Mouse (Mus musculus) spleen, postnatal 14 days (tissue): Measurements from ENCODE around the gene Zfp451.
"Not testable (repeated sequence)": the region's sequence is repeated elsewhere in the genome, so short reads cannot be mapped to it uniquely, and the experiment has no call there.

ENCODE experiments used
- DNase-seq, 2 experiments: peaks; one replicate each; pipeline ENCODE4 v3.0.0; 2021 to 2022; ENCODE audit warnings: low spot score in 2 of 2

The Zfp451 gene

GRCm38 (mm10) chr1:33813868-33814794, at the start of gene Zfp451:
Gene Zfp451 (minus strand): TSS chr1:33814595.
- DNase-seq = peak; percentile 76 to 87

- DNase-seq = no peak
Observed at GRCm38 (mm10) chr1:33846807-33847206, 32.4 kb upstream of the Zfp451 start.

GRCm38 (mm10) chr1:33843823-33844222, 29.4 kb upstream of the Zfp451 start:
- DNase-seq = no peak

- DNase-seq = not testable (repeated sequence)
Observed at GRCm38 (mm10) chr1:33838952-33839351, 24.6 kb upstream of the Zfp451 start.

- no peak for DNase-seq
Observed at GRCm38 (mm10) chr1:33830586-33830985, 16.2 kb upstream of the Zfp451 start.

GRCm38 (mm10) chr1:33817931-33818330, 3.5 kb upstream of the Zfp451 start:
- DNase-seq = no peak

- DNase-seq = no peak
Observed at GRCm38 (mm10) chr1:33813495-33813867, 914 bp downstream of the Zfp451 start.

GRCm38 (mm10) chr1:33803323-33803722, 11.1 kb downstream of the Zfp451 start:
- no peak for DNase-seq

GRCm38 (mm10) chr1:33799620-33800019, 14.8 kb downstream of the Zfp451 start:
- no peak for DNase-seq

- no peak for DNase-seq
Observed at GRCm38 (mm10) chr1:33788493-33788892, 25.9 kb downstream of the Zfp451 start.

- no peak for DNase-seq
Observed at GRCm38 (mm10) chr1:33788072-33788471, 26.3 kb downstream of the Zfp451 start.

GRCm38 (mm10) chr1:33784561-33784960, 29.8 kb downstream of the Zfp451 start:
- DNase-seq = no peak

GRCm38 (mm10) chr1:33776175-33776611, 38.2 kb downstream of the Zfp451 start:
- no peak for DNase-seq

GRCm38 (mm10) chr1:33772106-33772505, 42.3 kb downstream of the Zfp451 start:
- no peak for DNase-seq

- DNase-seq = no peak
Observed at GRCm38 (mm10) chr1:33771621-33772020, 42.8 kb downstream of the Zfp451 start.

- no peak for DNase-seq
Observed at GRCm38 (mm10) chr1:33768827-33769226, 45.6 kb downstream of the Zfp451 start.

GRCm38 (mm10) chr1:33768091-33768787, 46.2 kb downstream of the Zfp451 start:
- DNase-seq = no peak

GRCm38 (mm10) chr1:33766520-33767508, 47.6 kb downstream of the Zfp451 start:
- no peak for DNase-seq

- DNase-seq = no peak
Observed at GRCm38 (mm10) chr1:33765468-33766080, 48.8 kb downstream of the Zfp451 start.

- DNase-seq = no peak
Observed at GRCm38 (mm10) chr1:33763826-33764225, 50.6 kb downstream of the Zfp451 start.

GRCm38 (mm10) chr1:33758488-33758887, 55.9 kb downstream of the Zfp451 start:
- no peak for DNase-seq
